Mouse (Mus musculus): ENCODE results near the gene Foxn4.

DNA sequence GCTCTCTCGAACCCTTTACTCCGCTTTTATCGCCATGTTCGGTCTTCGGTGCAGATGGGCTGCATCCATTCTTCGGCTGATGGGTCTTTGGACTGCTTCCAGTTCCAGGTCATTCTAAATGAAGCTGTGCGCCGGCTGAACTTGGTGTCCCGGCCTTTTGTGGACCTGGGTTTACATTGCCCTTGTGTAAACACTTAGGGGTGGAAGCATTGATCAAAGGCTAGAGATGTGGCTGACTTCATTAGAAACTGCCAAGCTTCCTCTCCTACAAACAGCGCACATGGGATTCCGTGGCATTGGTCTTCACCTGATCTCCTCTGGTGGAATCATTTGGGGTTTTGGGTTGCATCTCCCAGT lies 36.1 kb upstream of the Foxn4 start:
- TF ChIP-seq CTCF (IDR thresholded peaks at IDR 0.05; ENCODE audit: low read depth) (no peak), EP300 (IDR thresholded peaks at IDR 0.05; ENCODE audit: low read depth) (no peak)
